Mouse (Mus musculus) thymus, adult 2 months (tissue): ENCODE results near the gene Nckipsd.

Experiments
- CTCF ChIP-seq: fragments of 200-500 bp; IDR thresholded peaks from 2 replicates; pipeline ENCODE4 v1.5.1; 2012; ENCODE audit warnings: mild to moderate bottlenecking, control low read depth, low read length, moderate library complexity, borderline replicate concordance; ENCODE audit not compliant: control insufficient read depth, poor library complexity, insufficient read depth; ENCODE audit errors: extremely low read depth
- POLR2A ChIP-seq: fragments of 200-500 bp; IDR thresholded peaks from 2 replicates; pipeline ENCODE4 v1.6.1; 2012; ENCODE audit warnings: mild to moderate bottlenecking, low read length, control low read depth, moderate library complexity; ENCODE audit not compliant: control insufficient read depth, poor library complexity, insufficient read depth; ENCODE audit errors: extremely low read depth

GRCm38 (mm10) chr9:108853635-108854240 is 45.6 kb downstream of the Nckipsd start:
- TF ChIP-seq POLR2A (peak; percentile 36; the same call in 1 of the 2 replicates), CTCF (peak; percentile 78)
